Mouse (Mus musculus) cerebellum, postnatal 4 days (tissue): ENCODE results near the gene Spag7.

Experiments
- DNase-seq, 2 experiments: peaks; one replicate each; pipeline ENCODE4 v3.0.0; 2022; ENCODE audit warnings: low spot score in 2 of 2, mixed read lengths in 1 of 2

Gene Spag7

DNA sequence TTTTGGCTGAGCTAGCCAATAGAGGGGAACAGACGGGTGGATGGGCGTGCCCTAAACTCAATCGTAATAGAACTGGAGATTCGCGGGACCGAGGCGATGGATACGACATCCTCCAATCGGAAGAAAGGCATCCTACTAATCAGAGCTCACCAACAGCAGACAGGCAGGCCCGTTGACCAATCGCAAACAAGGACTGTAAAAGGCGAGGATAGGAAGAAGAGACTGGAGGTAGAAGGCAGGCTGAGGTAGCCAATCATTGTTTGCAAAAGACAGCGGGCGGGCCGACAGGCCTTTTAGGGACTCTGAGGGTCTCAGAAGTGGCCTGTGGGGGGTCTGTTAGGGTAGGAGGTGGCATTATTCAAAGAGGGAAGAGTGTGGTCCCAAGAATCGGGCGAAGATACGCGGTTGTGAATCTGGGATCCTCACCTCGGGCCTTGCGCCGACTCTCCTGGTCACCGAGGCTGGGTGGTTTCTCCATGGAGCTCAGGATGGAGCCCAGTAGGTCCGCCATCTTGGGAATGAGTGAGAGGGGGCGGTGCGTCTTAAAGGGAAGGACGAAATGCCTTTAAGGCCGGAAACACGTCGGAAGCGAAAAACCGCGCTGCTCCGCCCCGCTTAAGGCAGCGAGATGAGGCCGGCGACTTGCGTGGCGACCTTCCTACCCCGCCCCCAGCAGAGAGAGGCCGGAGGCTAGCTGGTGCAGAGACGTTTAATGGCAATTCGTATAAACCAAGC, at the start of gene Spag7:
Gene Spag7, minus strand, starts transcription at position 646 of the 735 bp plus-strand sequence.
- peak; percentile 85 to 93 for DNase-seq

DNA sequence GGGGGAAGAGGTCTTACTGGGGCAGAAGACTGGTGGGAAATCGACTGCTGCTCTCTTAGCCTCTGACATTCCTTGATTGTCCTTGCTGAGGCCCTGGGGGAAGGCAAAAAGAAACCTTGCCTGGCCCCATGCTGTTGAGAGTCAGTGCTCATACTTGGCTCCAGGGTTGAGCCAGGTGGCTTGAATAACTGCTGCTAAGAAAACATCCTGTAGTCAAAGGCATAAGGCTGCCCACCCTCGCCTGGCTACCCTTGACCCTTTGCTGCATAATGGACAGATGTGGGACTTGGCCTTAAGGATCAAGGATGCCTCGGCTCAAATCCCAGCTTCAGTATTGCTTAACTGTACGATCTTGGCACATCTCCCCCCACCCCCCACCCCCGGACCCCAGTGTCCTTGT, 49.3 kb upstream of the Spag7 start:
- no peak for DNase-seq

DNA sequence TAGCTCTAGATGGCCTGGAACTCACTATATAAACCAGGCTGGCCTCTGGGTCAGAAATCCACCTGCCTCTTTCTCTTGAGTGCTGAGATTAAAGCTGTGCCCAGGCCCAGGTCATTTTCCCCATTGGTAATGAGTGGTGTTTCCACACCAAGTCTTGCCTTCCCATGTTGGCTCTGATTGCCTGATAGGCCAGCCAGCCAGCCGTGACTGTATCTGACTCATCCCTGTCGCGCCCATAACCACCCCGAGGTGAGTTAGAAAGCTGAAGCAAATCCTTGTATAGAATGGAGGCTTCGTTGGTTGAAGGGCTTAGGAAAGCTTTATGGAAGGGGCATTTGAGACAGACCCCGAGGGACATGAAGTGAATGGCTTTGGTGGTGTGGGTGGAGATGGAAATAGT, 46.6 kb upstream of the Spag7 start:
- DNase-seq, result no peak

DNA sequence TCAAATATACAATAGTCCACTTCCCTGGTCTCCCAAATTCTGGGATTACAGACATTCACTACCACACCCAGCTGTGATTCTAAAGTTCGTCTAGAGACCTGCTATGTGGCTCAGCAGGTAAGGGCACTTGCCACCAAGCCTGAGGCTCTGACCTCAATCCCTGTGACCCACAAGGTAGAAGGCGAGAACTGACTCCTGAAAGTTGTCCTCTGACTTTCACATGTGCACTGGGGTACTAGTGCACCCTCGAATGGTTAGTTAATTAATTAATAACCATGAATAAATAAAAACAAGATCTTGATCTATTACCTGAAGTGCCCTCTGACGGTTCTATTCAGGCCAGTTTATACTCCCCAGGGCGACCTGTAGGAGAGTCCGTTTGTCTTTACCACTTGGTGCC, 44.0 kb upstream of the Spag7 start:
- no peak for DNase-seq

DNA sequence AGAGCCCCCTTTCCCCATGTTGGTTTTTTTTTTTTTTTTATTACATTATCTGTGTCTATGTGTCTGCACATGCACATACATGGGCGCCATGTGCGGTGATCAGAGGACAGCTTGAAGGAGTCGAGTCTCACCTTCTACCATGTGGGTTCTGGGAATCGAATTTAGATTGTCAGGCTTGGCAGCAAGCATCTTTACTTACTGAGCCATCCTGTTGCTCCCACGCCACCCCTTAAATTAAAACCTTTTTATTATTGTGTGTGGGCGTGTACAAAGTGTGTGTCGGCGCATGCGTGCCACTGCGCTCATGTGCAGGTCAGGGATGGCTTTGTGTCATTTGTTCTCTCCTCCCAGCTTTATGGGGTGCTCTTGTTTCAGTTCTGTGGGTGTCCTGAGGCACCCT, 41.8 kb upstream of the Spag7 start:
- no peak for DNase-seq

DNA sequence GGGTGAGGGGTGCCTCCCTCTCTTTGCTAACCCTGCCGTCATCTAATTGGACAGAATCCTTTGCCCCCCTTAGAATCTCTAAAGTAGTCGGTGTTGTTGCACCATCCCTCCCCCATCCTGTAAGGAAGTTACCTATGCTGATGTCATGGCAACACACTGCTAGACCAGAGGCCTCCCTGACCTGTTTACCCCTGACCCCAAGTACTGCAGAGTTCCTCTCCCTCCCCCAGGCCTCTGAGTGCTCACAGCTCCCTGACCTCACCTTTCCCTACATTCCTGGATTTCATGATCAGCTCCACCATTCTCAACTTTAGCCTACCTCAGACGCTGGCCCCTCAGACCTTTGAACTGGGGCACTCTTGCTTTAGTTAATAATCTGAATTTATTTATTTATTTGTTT, 36.9 kb upstream of the Spag7 start:
- DNase-seq, result no peak

DNA sequence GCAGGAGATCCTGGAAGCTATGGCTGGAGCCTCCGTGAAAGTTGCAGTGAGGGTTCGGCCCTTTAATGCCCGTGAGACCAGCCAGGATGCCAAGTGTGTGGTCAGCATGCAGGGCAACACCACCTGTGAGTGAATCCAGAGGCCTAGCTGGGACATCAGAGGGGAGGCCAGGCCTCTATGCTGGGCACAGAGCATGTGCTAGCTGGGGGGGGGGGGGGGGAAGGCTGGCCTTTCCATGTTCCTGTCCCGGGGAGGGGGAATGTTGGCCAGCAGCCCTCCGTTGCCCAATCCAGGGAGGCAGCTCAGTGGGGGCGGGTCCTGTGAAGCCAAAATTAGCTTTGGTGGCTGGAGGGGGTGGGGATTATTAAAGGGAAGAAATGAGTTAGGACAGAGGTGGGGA, 33.6 kb upstream of the Spag7 start:
- no peak for DNase-seq

DNA sequence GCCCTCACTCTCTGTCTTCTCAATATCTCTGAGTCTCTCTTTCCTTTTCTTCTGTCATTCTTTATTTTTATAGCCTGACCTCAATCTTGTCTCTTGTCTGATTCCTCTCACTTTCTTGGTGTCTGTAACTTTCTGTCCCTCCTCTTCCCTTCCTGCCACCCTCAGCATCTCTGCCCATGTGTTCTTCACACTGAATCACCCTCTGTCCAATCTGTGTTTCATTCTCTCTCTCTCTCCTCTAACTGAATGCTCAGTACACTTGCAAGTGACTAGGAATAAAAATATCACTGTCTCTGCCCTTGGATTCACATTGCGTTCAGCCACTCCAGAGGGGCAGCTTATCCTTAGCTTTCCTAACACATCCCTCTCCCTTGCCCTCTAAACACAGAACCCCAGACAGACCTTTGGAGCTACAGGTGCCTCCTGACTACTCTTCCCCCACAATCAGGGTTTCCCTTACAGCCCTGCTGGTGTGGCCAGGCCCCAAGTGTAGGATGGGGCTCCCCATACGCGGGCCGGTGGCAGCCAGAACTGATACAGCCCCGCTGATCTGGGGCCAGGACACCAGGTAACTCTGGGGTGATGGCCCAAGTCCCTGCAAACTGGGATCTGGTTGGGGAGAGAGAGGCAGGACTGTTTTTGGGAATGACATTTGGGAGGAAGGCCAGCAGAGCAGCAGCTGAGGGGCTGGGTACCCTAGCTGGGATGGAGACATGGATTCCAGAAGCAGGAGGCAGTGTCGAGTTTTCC, 32.9 kb upstream of the Spag7 start:
- no peak for DNase-seq

DNA sequence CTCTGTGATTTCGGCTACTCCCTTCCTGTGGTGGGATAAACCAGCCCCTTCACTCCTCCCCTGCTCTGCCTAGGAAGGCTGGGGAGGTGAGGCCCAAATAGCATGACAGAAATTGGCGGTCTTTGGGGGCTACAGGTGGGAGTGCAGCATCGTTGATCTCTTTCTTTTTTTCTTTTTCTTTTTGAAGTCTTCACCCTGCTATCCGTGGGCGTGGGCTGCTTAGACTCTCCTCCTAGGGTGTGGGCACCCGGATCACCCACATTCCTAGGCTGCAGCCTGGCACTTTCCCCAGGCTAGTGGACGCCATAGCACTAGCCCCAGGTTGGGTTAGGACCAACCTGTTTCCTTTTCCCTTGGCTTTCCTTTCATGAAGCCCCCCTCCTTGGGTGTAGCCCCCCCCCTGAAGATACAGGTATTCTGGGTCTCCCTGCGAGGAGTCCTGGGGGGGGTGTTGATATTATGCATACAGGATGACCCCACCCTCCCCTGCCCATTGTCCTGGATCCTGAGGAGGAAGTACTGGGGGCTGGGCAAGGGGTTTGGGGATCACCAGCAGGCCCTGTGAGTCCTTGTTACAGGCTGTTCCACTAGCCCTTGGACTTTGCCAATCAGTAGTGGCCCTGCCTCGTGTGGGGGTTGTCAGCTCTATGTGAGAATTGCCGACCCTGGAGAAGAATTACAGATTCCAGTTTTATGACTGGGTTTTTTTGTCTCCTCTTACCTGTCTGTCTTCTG, 32.2 kb upstream of the Spag7 start:
- DNase-seq, result no peak

DNA sequence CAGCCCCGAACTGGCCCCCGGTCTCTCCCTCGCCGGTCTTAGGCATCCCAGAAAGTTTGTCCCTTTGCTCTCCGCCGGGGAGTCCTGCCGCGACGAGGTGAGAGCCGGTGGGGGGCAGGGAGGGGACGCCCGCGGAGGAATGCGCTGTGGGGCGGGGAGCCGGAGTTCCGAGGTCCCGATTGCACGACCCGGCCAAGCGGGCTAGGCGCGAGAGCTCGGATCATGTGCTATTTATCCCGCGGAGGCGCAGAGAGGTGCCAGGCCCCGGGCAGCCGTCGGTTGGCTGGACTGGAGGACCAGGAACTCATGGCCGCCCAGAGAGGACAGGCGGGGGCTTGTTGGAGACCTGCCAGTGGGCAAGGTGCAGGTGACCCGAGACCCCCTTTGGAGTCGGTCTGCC, 31.4 kb upstream of the Spag7 start:
- peak in 1 of 2 experiments; percentile 51 for DNase-seq

DNA sequence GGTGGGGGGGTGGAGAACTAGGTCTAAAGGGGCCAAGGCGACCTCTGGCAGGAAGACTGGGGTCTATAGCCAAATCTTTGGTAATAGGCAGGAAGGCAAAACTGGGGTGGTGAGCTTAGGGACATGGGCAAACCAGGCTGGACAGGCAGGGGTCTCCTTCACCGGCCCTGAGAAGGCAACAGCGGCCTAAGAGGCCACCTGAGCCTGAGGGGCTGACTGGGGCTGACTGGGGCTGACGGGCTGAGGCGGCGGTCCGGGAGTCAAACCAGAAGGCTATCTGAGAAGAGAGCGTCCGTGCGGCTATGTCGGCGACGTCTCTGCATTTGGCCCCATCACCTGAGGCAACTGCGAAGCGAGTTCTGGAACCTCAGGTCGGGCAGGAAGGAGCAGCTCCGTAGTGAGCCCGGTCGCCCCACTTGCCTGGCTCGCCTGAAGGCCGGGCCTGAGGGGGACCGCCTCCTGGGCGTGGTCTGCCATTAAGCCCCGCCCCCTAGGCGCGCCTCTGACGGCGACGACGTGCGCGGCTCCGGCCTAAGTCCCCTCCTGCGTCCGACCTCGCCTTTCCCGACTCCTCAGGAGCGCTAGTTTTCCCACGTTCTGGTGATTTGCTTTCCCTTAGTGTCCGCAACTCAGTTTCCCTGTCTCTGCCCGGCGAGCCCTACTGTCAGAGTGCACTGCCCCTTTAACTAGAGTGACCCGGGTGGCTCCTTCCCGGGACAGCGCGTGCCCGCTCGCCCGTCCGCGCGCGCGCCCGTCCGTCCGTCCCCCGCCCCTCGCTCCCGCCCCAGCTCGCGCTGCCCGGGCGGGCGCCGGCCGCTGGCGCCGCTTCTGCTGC, 30.7 kb upstream of the Spag7 start, which contains the start of the genes Inca1 and Kif1c:
Gene Inca1, minus strand, starts transcription at position 434 of the 835 bp plus-strand sequence.
Gene Kif1c, plus strand, starts transcription at position 827 of the 835 bp plus-strand sequence.
- peak; percentile 94 to 97 for DNase-seq

DNA sequence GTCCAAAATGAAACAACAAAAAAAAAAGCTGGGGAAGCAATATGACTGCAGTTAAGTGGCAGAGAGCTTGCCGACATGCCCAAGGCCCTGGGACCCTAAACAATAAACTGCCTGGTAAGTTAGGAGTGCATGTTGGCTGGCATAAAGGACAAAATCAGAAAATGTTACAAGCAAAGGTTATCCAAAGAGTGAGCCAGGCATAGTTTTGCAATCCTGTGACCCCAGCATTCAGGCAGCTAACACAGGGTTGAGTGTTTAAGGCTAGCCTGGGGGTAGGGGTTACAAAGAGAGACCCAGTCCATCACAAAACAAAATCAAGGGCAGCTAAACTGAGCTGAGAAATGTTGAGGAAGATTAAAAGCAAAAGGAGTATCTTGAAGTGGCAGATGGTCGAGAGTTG, 29.8 kb upstream of the Spag7 start:
- no peak for DNase-seq

DNA sequence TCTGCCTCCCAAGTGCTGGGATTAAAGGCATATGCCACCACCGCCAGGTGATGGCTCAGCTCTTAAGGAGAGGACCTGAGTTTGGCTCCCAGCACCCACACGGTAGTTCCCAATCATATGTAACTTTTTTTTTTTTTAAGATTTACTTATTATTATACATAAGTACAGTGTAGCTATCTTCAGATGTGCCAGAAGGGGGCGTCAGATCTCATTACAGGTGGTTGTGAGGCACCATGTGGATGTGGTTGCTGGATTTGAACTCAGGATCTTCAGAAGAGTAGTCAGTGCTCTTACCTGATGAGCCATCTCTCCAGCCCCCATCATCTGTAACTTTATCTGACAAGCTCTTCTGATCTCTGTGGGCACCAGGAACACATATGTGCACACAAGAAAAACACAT, 28.2 kb upstream of the Spag7 start:
- no peak for DNase-seq

DNA sequence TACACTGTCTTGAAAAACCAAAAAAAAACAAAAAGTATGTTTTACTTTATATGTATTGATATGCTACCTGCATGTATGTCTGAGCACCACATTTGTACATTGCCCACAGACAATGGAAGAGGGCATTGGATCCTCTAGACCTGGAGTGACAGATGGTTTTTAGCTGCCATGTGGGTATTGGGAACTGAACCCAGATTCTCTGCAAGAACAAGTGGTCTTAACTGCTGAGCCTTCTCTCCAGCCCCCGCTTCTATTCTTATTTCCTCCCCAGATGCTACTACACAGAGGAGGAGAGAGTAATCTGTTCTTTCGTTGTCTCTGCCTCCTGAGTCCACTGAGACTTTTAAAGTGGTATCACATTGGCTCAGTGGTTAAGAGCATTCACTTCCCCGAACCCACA, 24.3 kb upstream of the Spag7 start:
- no peak for DNase-seq

DNA sequence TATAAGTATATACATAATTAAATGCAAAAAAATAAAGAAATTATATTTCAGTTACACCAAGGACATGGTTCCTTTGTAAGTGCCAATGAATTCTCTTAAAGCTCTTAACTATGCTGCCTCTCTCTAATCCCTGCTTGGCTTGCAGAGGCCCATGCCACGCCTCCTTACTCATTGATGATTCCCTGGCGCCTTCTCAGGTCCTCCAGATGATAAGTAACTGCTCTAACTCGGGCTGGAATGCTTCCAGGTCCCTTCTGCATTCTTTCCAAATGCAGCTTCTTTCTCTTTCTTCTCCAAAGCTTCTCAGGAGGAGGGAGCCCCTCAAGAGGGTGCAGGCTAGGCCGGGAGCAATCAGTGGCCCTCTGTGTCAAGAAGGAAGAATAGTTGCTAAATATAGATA, 20.4 kb upstream of the Spag7 start:
- DNase-seq, result no peak

DNA sequence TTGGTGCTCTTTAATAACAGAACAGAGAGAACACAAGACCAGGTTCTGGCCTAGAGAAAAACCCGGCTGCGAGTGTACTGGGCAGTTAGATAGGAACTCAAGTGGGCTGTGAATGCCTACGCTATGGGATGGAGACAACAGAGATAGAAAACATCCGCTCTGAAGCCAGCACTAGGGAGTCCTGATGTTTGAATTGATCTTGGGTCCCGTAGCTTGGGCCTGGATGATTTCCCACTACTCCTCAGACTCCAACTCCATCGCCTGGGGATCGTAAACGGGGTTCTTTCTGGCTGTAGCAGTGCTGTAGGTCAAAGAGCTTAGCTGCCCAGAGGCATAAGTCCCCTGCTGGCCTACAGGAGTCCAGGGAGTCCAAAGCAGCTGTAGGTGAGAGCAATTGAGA, 19.2 kb upstream of the Spag7 start:
- no peak for DNase-seq

DNA sequence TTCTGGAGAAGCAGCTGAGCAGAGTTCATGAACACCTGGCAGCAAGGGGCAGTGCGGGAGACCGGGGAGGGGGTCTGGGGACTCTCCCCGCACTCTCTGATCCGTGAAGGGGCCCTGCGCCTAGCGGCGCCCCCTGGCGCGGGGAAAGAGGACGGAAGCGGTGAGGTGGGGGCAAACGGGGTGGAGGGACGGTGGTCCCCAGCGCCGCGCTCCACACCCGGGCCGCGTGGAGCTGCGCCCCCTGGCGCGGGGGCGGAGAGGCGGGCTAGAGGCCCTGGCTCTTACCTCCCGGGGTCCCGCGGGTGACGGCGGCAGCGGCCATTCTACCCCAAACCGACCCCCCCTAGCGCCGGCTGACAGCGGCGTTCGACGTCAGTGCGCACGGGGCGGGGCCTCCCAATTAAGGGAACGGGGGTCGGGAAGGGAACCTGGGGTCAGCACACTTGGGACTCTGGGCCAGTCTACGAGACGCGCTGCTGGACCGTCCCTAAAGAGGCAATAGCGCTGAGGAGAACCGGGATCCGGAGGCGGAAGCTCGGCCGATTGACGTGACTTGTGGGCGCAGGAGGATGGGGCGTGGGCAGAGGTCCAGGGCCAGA, 18.5 kb upstream of the Spag7 start, which contains the start of gene Camta2:
Gene Camta2, minus strand, starts transcription at position 505 of the 599 bp plus-strand sequence.
- DNase-seq, result peak; percentile 64 to 88

DNA sequence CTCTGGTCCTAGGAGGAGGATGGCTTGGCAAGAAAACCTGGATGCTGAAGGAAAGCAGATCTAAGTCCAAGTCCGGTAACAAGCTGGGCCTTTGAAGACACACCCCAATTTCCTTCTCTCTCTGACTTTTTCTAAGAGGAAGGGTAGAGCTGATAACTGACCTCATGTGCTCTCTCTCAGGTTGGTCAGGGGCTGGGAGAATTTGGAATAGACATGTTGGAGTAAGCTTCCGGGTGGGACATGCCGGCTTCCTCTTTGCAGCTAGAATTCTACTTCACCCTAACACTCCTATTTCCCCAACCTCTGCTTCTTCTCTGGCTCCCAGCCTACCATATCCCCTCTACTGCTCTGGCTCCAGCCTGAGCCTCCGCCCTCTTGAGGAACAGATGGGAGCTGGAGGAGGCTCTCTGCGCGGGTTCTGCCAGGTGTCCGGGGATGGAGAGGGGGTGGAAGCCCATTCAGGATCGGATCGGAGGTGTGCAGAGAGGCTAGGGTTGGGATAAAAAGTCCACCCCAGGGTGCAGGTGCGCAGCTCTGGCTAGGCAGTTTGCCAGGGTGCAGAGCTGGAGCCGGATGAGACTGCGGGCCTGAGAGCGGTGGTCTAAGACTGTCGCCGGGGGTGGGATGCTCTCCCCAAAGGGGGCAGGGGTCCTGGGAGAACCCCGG, 17.8 kb upstream of the Spag7 start:
- peak in 1 of 2 experiments; percentile 45 for DNase-seq

DNA sequence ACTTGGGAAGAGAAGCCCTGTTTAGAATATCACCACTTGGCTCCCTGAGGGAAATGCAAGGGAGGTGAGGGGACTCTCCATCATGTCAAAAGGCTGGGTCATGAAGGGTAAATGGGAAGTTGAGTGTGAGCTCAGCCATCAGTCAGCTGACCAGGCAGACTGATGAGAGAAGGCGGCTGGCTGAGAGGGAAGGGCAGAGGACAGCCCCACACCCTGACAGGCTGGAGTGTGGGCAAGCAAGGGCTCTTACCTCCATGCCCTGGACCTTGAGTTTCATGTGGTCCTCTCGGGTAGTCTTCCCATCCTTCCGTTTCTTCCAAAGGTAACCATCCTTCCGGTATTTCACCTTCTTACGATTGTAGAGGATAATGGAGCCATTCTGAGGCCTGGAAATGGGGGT, 14.4 kb upstream of the Spag7 start:
- DNase-seq, result no peak

DNA sequence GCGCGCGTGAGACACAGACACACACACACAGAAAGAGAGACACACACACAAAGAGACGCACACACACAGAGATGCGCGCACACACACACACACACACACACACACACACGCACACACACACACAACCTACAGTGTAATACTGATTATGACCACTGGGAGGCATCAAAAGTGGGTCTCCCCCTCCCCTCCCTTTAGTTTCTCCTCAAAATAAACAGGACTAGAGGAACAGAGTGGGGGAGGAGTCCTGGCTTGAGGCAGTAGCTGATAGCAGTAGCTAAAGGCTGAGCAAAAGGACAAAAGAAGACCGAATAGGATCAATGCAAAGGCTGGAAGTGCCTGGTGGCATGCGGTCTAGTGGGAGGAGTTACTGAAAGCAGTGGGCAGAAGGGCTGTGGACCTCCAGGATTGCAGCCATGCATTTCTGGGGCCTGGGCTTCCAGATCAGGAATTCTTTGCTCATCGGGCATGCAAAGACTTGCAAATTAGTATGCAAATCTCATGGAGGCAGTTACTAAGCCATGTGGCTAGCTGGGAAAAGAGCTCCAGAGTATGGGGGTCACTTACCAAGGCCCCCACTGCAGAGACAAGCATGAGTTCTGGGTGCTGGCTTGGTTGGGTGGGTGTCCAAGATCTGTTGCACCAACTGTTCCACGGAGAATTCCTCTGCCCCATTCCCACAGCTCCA, 12.8 kb upstream of the Spag7 start:
- DNase-seq, result peak in 1 of 2 experiments; percentile 58
